Mouse (Mus musculus): ENCODE measurements at regions not wholly inside any gene's neighbourhood (a gene's known extent, or its start where the extent isn't known, plus 50 kb on each side); places are given as distances from the start of the nearest gene placed in this dataset.

DNA sequence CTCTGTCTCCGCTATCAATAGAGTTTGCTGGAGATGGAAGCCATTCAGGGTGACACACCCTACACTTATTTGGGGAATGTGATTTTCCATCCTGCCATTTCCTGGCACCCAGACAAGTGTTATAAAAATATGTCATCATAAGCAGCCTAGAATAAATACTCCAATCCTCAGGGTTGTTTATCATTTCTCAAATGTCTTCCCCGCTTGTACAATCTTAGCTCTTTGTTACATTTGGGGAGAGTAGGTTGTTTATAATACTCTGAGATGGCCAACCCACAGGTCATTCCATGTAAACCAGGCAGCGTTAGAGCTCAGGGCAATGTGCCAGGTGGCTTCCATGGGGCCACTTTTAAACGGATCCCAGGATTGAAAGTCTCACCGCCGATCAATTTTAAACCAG is 454.8 kb upstream of the Gm765 start:
- TF ChIP-seq CTCF (IDR thresholded peaks at IDR 0.05; ENCODE audit: borderline replicate concordance, insufficient read depth, low read length) (no peak), POLR2A (IDR thresholded peaks at IDR 0.05; ENCODE audit: low read depth, low read length) (no peak)

Measured in embryonic fibroblast, embryonic 13.5 days (primary cell).